Mouse (Mus musculus) ES-Bruce4 (cell line): ENCODE measurements around the gene Gfm2. TPM values are rescaled to one million over a fixed set of nuclear protein-coding genes. Genes with fewer than 3 reads are reported as not detected.

Source experiments
- H3K27ac ChIP-seq: 2 replicates; pipeline ENCODE4 v1.5.1; 2012; ENCODE audit warnings: low read length, inconsistent platforms; ENCODE audit not compliant: insufficient read depth
- H3K27me3 ChIP-seq: 2 replicates; pipeline ENCODE4 v1.6.1; 2012; ENCODE audit warnings: mild to moderate bottlenecking, low read length, inconsistent platforms; ENCODE audit not compliant: control insufficient read depth, poor library complexity, insufficient read depth, severe bottlenecking
- H3K36me3 ChIP-seq: 2 replicates; pipeline ENCODE4 v1.6.1; 2012; ENCODE audit warnings: inconsistent platforms, mild to moderate bottlenecking, low read length, moderate library complexity; ENCODE audit not compliant: control insufficient read depth, poor library complexity, insufficient read depth, severe bottlenecking
- H3K4me1 ChIP-seq: one replicate; pipeline ENCODE4 v1.8.1; 2011; ENCODE audit warnings: low read length; ENCODE audit not compliant: control insufficient read depth, insufficient read depth
- H3K4me3 ChIP-seq: 2 replicates; pipeline ENCODE4 v1.5.1; 2011; ENCODE audit warnings: low read depth, mild to moderate bottlenecking, low read length
- H3K9ac ChIP-seq: 2 replicates; pipeline ENCODE4 v1.6.1; 2012; ENCODE audit warnings: low read depth, mild to moderate bottlenecking, inconsistent platforms; ENCODE audit not compliant: poor library complexity, severe bottlenecking
- H3K9me3 ChIP-seq: replicated peaks from 2 replicates; pipeline ENCODE4 v1.6.1; 2012; ENCODE audit warnings: mild to moderate bottlenecking, low read length, inconsistent platforms; ENCODE audit not compliant: control insufficient read depth, poor library complexity, insufficient read depth, severe bottlenecking
- CTCF ChIP-seq: IDR thresholded peaks from one replicate; pipeline ENCODE4 v1.8.1; 2011; ENCODE audit warnings: low read depth, low read length
- EP300 ChIP-seq: IDR thresholded peaks from 2 replicates; pipeline ENCODE4 v1.6.1; 2011; ENCODE audit warnings: low read depth, low read length; ENCODE audit not compliant: insufficient read depth
- POLR2A ChIP-seq: IDR thresholded peaks from one replicate; pipeline ENCODE4 v1.8.1; 2011; ENCODE audit warnings: low read length; ENCODE audit not compliant: insufficient read depth
- polyA plus RNA-seq: library from polyadenylated mRNA; stranded (reverse); fragments of >200 nt; gene quantifications from 2 replicates; pipeline ENCODE4 v1.2.4, GENCODE M21; 2011; ENCODE audit warnings: low read depth; ENCODE audit not compliant: missing spikeins, insufficient read depth, insufficient read length

Gfm2 gene
- polyA plus RNA-seq, 1 experiment = 70.8 TPM

DNA sequence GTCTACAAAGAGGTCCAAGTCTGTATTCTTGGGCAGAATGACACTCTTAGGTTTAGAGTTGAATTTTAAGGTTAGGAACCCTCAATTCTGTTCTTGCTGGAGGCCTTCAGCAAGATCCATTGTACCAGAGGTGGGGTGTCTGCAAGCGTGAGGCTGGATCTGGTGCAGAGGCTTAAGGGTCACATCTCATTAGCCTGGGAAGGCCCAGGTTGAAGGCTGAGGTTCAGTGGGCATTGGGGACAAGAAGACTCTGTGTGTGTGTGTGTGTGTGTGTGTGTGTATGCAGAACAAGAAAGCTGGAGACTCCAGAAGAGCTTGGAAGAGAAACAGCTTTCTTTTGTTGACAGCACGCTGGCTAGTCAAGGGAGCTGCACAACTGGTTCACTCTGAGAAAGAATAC is 68.3 kb downstream of the Gfm2 start:
- no peak overlapping the region for H3K27ac ChIP-seq
- H3K27me3 ChIP-seq = no peaks in the 10 kb centered on the region
- peaks cover 1% of the 10 kb centered on the region for H3K4me1 ChIP-seq
- 0 out of 2 replicates have a peak, but pooled peaks cover 2% of the 10 kb centered on the region for H3K9me3 ChIP-seq
- H3K9ac ChIP-seq = no peak overlapping the region
- no peak overlapping the region for H3K4me3 ChIP-seq
- TF ChIP-seq POLR2A (no peak), EP300 (no peak), CTCF (no peak)
- H3K36me3 ChIP-seq = no peaks in the 10 kb centered on the region

DNA sequence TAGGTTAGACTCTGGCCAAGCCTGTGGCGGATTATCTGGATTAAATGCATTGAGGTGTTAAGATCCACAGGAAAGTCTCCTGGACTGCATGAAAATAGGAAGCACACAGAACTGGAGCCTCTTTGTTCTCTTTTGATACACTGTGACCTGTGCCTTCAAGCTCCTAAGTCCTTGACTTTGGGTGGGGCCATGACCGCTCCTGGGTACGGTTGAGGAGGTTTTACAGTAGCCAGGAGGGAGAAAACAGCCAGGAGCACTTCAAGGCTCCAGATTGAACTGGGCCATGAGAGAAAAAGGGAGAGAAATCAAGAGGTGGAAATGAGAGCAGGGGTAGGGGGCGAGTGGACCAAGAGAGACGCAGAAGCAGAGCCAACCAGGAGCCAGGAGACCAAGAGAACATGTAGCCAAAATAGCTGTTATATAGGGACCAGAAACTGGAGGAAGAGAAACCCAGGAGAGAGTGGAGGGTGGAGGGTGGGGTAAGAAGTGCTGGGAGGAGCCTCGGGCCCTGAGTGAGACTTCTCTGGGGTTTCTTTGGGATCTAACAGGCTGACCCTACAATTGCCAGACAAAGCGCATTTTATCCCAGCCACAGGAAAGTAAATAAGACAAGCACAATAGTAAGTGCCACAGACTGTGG is 69.9 kb downstream of the Gfm2 start:
- Histone ChIP-seq H3K9me3 (0 out of 2 replicates have a peak, but pooled peaks cover 2% of the 10 kb centered on the region), H3K4me3 (peak overlapping the region; percentile 3; the same call in 1 of the 2 replicates), H3K9ac (0 out of 2 replicates have a peak overlapping the region, but pooled peaks have one; percentile 35), H3K36me3 (no peaks in the 10 kb centered on the region), H3K27ac (peak overlapping the region; percentile 92), H3K27me3 (no peaks in the 10 kb centered on the region), H3K4me1 (peaks cover 1% of the 10 kb centered on the region)
- peak; percentile 71; the same call in 1 of the 2 replicates for TF ChIP-seq EP300
- TF ChIP-seq CTCF = no peak

DNA sequence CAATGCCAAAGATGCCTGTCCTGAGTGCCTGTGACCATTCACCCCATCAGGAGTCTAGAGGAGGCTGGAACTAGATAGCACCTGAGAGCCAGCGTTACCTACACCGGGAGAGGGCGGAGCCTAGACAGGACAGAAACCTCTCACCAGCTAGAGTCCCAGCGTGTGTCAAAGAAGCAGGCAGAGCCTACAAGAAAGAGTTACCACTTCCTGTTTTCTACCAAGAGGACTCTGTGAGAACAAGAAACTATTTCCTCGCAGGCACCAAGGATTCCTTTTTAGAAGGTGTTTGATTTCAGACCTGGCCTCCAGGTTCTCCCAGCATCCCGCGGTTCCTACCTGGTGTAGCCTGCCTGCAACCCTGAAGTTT is 70.4 kb downstream of the Gfm2 start:
- Histone ChIP-seq H3K9ac (peak overlapping the region; percentile 38), H3K4me1 (peaks cover 1% of the 10 kb centered on the region), H3K9me3 (0 out of 2 replicates have a peak, but pooled peaks cover 2% of the 10 kb centered on the region), H3K27ac (peak overlapping the region; percentile 92), H3K36me3 (no peaks in the 10 kb centered on the region), H3K4me3 (peak overlapping the region; percentile 3; the same call in 1 of the 2 replicates), H3K27me3 (no peaks in the 10 kb centered on the region)
- TF ChIP-seq POLR2A = no peak
- no peak for TF ChIP-seq CTCF
- no peak for TF ChIP-seq EP300

DNA sequence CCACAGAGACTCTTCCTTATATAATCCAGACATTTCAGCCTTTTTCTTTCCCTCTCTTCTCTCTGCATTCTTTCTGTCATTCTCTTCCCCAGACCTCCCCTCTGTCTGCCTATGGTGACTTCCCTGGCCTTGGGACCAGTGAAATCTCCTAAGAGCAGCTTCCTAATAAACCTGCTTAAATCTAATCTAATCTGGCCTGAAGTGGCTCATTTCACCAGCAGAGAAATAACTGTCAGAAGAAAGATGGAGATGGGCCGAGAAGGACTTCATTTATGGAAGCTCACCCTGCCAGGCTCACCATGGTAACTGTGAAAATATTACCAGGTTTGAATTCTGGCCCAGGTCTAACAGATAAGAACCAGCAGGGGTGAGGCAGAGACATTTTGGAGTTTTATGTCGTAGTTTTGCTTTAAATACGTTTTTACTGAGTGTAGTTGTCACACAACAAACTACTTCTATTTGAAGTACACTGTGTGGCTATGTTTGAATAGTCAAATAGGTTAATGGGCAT is 70.8 kb downstream of the Gfm2 start:
- no peak overlapping the region for H3K4me3 ChIP-seq
- no peak for TF ChIP-seq CTCF
- no peak for TF ChIP-seq EP300
- TF ChIP-seq POLR2A = no peak
- 0 out of 2 replicates have a peak, but pooled peaks cover 2% of the 10 kb centered on the region for H3K9me3 ChIP-seq
- peak overlapping the region; percentile 38 for H3K9ac ChIP-seq
- H3K27ac ChIP-seq = peak overlapping the region; percentile 92
- no peaks in the 10 kb centered on the region for H3K27me3 ChIP-seq
- peaks cover 1% of the 10 kb centered on the region for H3K4me1 ChIP-seq
- no peaks in the 10 kb centered on the region for H3K36me3 ChIP-seq

DNA sequence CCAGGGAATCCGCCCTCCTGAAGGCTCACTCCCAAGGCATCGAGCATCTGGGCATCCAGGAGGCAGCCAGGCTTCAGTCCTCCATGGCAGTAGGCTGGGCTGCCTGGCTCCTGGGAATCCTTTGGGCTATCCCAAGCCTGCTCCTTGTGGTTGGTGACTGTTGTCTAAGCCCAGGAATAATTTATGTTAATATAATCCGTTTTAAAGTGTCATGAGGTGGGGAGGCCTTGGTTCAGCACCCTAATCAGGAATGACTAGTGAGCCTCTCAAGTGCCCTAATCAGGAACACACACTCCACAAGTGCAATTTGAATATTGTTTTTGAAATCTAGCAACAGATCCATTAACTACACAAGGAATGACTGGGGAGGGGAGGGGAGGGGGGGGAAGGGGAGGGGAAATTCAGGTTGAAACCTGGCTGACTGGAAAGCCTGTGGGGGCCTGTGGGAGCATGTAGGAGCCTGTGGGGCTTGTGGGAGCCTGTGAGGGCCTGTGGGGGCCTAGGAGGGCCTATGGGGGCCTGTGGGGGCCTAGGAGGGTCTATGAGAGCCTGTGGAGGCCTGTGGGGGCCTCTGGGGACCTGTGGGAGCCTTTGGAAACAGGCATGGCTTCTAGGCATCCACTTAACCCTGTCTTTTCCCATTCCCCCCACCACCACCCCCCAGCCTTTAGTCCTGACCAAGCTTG is 77.0 kb downstream of the Gfm2 start:
- Histone ChIP-seq H3K36me3 (no peaks in the 10 kb centered on the region), H3K9me3 (0 out of 2 replicates have a peak, but pooled peaks cover 2% of the 10 kb centered on the region), H3K9ac (no peak overlapping the region), H3K4me3 (no peak overlapping the region), H3K4me1 (no peaks in the 10 kb centered on the region), H3K27ac (no peak overlapping the region), H3K27me3 (no peaks in the 10 kb centered on the region)
- TF ChIP-seq CTCF = no peak
- TF ChIP-seq EP300 = no peak
- no peak for TF ChIP-seq POLR2A

DNA sequence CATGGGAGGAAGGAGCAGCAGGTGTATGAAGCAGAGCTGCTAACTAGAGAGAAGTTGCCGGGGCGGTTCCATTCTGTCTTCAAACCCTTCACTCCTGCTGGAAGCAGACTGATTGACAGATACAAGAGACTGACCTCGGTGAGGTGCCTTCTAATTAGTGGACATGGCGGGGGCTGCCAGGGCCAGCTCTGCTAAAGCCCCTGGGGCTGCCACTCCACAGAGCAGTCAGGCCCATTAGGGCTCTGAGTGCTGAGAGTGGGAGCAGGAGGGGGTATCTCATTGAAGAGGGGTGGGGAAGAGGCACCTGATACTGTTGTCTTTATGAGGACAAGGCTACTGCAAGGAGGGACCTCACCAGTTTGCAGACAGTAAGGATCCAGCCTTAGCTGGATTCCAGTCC is 77.8 kb downstream of the Gfm2 start:
- Histone ChIP-seq H3K4me3 (no peak overlapping the region), H3K4me1 (no peaks in the 10 kb centered on the region), H3K36me3 (no peaks in the 10 kb centered on the region), H3K27me3 (no peaks in the 10 kb centered on the region), H3K9ac (no peak overlapping the region), H3K9me3 (no peaks in the 10 kb centered on the region), H3K27ac (no peak overlapping the region)
- TF ChIP-seq EP300 (no peak), POLR2A (no peak)
